Mouse (Mus musculus) intestine, postnatal 0 days (tissue): Measurements from ENCODE around the gene Larp6. TPM values are rescaled to one million over a fixed set of nuclear protein-coding genes. Genes with fewer than 3 reads are reported as not detected.

Source experiments
- ATAC-seq: fragments of 200-750 bp; cut with Nextera tagmentation; 2 replicates; pipeline ENCODE4 v1.8.0; 2017; ENCODE audit warnings: mild to moderate bottlenecking, moderate TSS enrichment, moderate library complexity
- H3K27ac ChIP-seq: fragments of 300-500 bp; sonication (generic); 2 replicates; pipeline ENCODE4 v1.5.1; 2014; ENCODE audit warnings: mild to moderate bottlenecking, low read depth, low read length, moderate library complexity
- H3K27me3 ChIP-seq: fragments of 300-500 bp; sonication (generic); replicated peaks from 2 replicates; pipeline ENCODE4 v1.6.1; 2014; ENCODE audit warnings: low read length, mixed read lengths; ENCODE audit not compliant: control insufficient read depth, insufficient read depth
- H3K36me3 ChIP-seq: fragments of 300-500 bp; sonication (generic); 2 replicates; pipeline ENCODE4 v1.6.1; 2014; ENCODE audit warnings: mild to moderate bottlenecking, moderate library complexity; ENCODE audit not compliant: control insufficient read depth, insufficient read depth
- H3K4me1 ChIP-seq: fragments of 300-500 bp; sonication (generic); replicated peaks from 2 replicates; pipeline ENCODE4 v1.6.1; 2014; ENCODE audit warnings: antibody characterized with exemption, low read length, mixed read lengths; ENCODE audit not compliant: control insufficient read depth, insufficient read depth
- H3K4me2 ChIP-seq: fragments of 300-500 bp; sonication (generic); replicated peaks from 2 replicates; pipeline ENCODE4 v1.6.1; 2014; ENCODE audit warnings: low read depth, mild to moderate bottlenecking, moderate library complexity
- H3K4me3 ChIP-seq: fragments of 300-500 bp; sonication (generic); 2 replicates; pipeline ENCODE4 v1.5.1; 2014; ENCODE audit warnings: low read depth, low read length
- H3K9ac ChIP-seq: fragments of 300-500 bp; sonication (generic); 2 replicates; pipeline ENCODE4 v1.6.1; 2014; ENCODE audit warnings: mild to moderate bottlenecking, low read depth, low read length
- H3K9me3 ChIP-seq: fragments of 300-500 bp; sonication (generic); 2 replicates; pipeline ENCODE4 v1.6.1; 2016; ENCODE audit warnings: mixed run types; ENCODE audit not compliant: control insufficient read depth
- CTCF ChIP-seq: sonication (generic); IDR thresholded peaks from 2 replicates; pipeline ENCODE4 v1.5.1; 2016; ENCODE audit warnings: low read depth, mild to moderate bottlenecking, control low read depth, antibody characterized with exemption, moderate library complexity
- WGBS: fragments of 180-500 bp; shearing (Covaris S2); extraction: QIAGEN DNeasy Blood & Tissue Kit; methylation state at CpG from one replicate; pipeline ENCODE4 v1.1.7; 2014; 5-methylcytosine and 5-hydroxymethylcytosine counted together
- polyA plus RNA-seq: library from polyadenylated mRNA; unstranded; fragments of >200 nt; fragmentation: Nextera tagmentation; extraction: Ambion mirVana; gene quantifications from 2 replicates; pipeline ENCODE4 v1.2.1, GENCODE M21; 2015

Gene Larp6
- polyA plus RNA-seq, 1 experiment from 2014 or later, result 1.2 TPM

DNA sequence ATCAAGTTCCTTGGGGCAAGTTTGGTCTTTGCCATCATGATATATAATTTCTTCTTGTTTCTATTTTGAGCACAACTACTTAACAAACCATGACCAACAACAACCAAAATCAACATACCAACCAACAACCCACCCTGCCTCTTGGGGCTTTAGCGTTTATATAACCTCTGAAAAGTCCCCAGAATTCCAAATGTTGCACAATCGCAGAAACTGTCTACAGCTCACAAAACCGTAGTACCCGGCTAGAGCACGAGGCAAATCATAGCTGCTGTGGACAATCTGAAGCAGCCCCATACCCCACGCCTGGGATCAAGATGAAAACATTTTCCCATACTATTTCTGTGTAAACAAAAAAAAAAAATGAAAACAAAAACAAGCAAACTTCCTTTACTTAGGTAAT lies 3.1 kb upstream of the Larp6 start:
- no peaks in the 10 kb centered on the region for H3K36me3 ChIP-seq
- 0 out of 2 replicates have a peak, but pooled peaks cover 5% of the 10 kb centered on the region for H3K4me1 ChIP-seq
- TF ChIP-seq CTCF, result no peak
- no peak for ATAC-seq
- H3K9me3 ChIP-seq, result no peaks in the 10 kb centered on the region
- H3K4me3 ChIP-seq, result no peak overlapping the region
- no peak overlapping the region for H3K9ac ChIP-seq
- H3K27ac ChIP-seq, result no peak overlapping the region
- H3K4me2 ChIP-seq, result no peak overlapping the region
- no peaks in the 10 kb centered on the region; the same call in 1 of the 2 replicates for H3K27me3 ChIP-seq
- 81% methylated on average over 6 of the region's 6 CpGs for WGBS

DNA sequence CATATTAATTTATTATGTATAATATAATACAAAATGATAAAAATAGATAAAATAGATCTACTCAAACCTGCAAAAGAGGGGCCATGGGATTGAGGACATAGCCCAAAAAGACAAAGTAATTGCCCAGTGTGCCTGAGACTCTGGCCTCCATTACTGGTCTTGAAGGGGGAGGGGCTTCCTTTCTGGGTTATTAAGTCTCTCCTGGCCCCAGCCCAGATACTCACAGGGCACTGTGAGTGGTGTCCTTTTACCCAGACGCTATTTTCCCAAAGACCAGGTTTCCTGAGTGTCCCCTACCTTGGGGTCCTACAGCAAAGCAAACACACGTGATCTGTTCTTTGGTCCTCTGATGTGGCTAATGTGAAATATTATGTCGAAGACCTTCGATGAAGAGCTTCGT lies 778 bp upstream of the Larp6 start:
- Histone ChIP-seq H3K9me3 (no peaks in the 10 kb centered on the region), H3K36me3 (no peaks in the 10 kb centered on the region), H3K4me3 (no peak overlapping the region), H3K27me3 (no peaks in the 10 kb centered on the region; the same call in 1 of the 2 replicates), H3K4me1 (0 out of 2 replicates have a peak, but pooled peaks cover 5% of the 10 kb centered on the region), H3K27ac (no peak overlapping the region), H3K4me2 (no peak overlapping the region), H3K9ac (no peak overlapping the region)
- WGBS, result 83% methylated on average over 5 of the region's 5 CpGs
- no peak for TF ChIP-seq CTCF
- no peak for ATAC-seq

GRCm38 (mm10) chr9:60713616-60714015 lies 827 bp downstream of the Larp6 start:
- H3K4me1 ChIP-seq, result 0 out of 2 replicates have a peak, but pooled peaks cover 5% of the 10 kb centered on the region

GRCm38 (mm10) chr9:60714191-60714590 lies 1.4 kb downstream of the Larp6 start:
- no peaks in the 10 kb centered on the region for H3K9me3 ChIP-seq
- no peak overlapping the region for H3K27ac ChIP-seq
- 0 out of 2 replicates have a peak, but pooled peaks cover 5% of the 10 kb centered on the region for H3K4me1 ChIP-seq
- no peak overlapping the region for H3K4me2 ChIP-seq
- ATAC-seq, result no peak
- TF ChIP-seq CTCF, result no peak
- no peaks in the 10 kb centered on the region for H3K36me3 ChIP-seq
- no peak overlapping the region for H3K9ac ChIP-seq
- H3K4me3 ChIP-seq, result no peak overlapping the region
- WGBS, result 75% methylated on average over 6 of the region's 6 CpGs
- no peaks in the 10 kb centered on the region; the same call in 1 of the 2 replicates for H3K27me3 ChIP-seq

More at GRCm38 (mm10) chr9:60713616-60714015, 827 bp downstream of the Larp6 start:
- Histone ChIP-seq H3K4me2 (peak overlapping the region; percentile 95), H3K36me3 (no peaks in the 10 kb centered on the region), H3K9me3 (no peaks in the 10 kb centered on the region), H3K27ac (no peak overlapping the region), H3K9ac (no peak overlapping the region; the same call in 1 of the 2 replicates), H3K27me3 (no peaks in the 10 kb centered on the region; the same call in 1 of the 2 replicates), H3K4me3 (peak overlapping the region; percentile 54)
- no peak for ATAC-seq
- 57% methylated on average over 4 of the region's 4 CpGs for WGBS
- no peak for TF ChIP-seq CTCF

GRCm38 (mm10) chr9:60715271-60715670 lies 2.5 kb downstream of the Larp6 start:
- TF ChIP-seq CTCF, result no peak
- Histone ChIP-seq H3K27ac (no peak overlapping the region), H3K4me1 (0 out of 2 replicates have a peak, but pooled peaks cover 5% of the 10 kb centered on the region), H3K4me3 (no peak overlapping the region), H3K4me2 (no peak overlapping the region), H3K9ac (no peak overlapping the region), H3K9me3 (no peaks in the 10 kb centered on the region), H3K36me3 (no peaks in the 10 kb centered on the region), H3K27me3 (no peaks in the 10 kb centered on the region; the same call in 1 of the 2 replicates)
- 85% methylated on average over 4 of the region's 4 CpGs for WGBS
- ATAC-seq, result no peak

GRCm38 (mm10) chr9:60715828-60716227 lies 3.0 kb downstream of the Larp6 start:
- no peak overlapping the region for H3K9ac ChIP-seq

DNA sequence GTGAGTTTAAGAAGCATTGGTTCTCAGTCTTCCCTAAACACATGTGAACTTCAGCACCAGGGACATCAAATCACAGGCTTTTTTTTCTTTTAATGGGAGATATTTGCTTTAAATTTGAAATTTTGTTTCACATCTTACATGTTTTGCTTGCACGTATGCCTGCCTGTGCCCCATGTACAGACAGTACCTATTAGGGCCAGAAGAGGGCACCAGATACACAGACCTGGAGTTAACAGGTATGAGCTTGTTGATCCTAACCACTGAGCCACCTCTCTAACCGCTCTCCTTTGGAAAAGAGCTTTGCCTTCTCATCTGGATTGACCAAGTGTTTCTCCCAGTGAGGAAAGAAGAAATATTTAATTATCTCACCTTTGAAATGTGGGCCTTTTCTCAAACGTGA lies 5.5 kb downstream of the Larp6 start:
- peak; percentile 88 for TF ChIP-seq CTCF
- H3K27ac ChIP-seq, result no peak overlapping the region
- no peak for ATAC-seq
- no peak overlapping the region for H3K9ac ChIP-seq
- H3K9me3 ChIP-seq, result no peaks in the 10 kb centered on the region
- H3K4me1 ChIP-seq, result no peaks in the 10 kb centered on the region
- no peak overlapping the region for H3K4me3 ChIP-seq
- H3K27me3 ChIP-seq, result no peaks in the 10 kb centered on the region; the same call in 1 of the 2 replicates
- H3K36me3 ChIP-seq, result no peaks in the 10 kb centered on the region
- H3K4me2 ChIP-seq, result no peak overlapping the region
- WGBS, result 55% methylated on average over 3 of the region's 3 CpGs

More at GRCm38 (mm10) chr9:60715828-60716227, 3.0 kb downstream of the Larp6 start:
- ATAC-seq, result no peak
- whole genome bisulfite sequencing, result 47% methylated on average over 5 of the region's 5 CpGs
- H3K4me1 ChIP-seq, result 0 out of 2 replicates have a peak, but pooled peaks cover 5% of the 10 kb centered on the region
- no peak overlapping the region for H3K4me3 ChIP-seq
- TF ChIP-seq CTCF, result peak; percentile 51
- no peak overlapping the region for H3K4me2 ChIP-seq
- no peak overlapping the region for H3K27ac ChIP-seq
- H3K27me3 ChIP-seq, result no peaks in the 10 kb centered on the region; the same call in 1 of the 2 replicates
- no peaks in the 10 kb centered on the region for H3K36me3 ChIP-seq
- H3K9me3 ChIP-seq, result no peaks in the 10 kb centered on the region
